Mouse (Mus musculus) hindbrain, embryonic 13.5 days (tissue): ENCODE data around the gene Vmn1r54. TPM values are rescaled to one million over a fixed set of nuclear protein-coding genes. Genes with fewer than 3 reads are reported as not detected.

Experiments
- ATAC-seq: fragments of 200-750 bp; cut with Nextera tagmentation; 2 replicates; pipeline ENCODE4 v1.8.0; 2017; ENCODE audit warnings: moderate TSS enrichment; ENCODE audit not compliant: low FRiP score
- H3K27ac ChIP-seq: fragments of 300-500 bp; sonication (generic); 2 replicates; pipeline ENCODE4 v1.5.1; 2015; ENCODE audit warnings: inconsistent platforms, mild to moderate bottlenecking, moderate library complexity
- H3K27me3 ChIP-seq: fragments of 300-500 bp; sonication (generic); 2 replicates; pipeline ENCODE4 v1.6.1; 2015; ENCODE audit warnings: mild to moderate bottlenecking, inconsistent platforms
- H3K36me3 ChIP-seq: fragments of 300-500 bp; sonication (generic); 2 replicates; pipeline ENCODE4 v1.6.1; 2015; ENCODE audit warnings: mild to moderate bottlenecking, inconsistent platforms
- H3K4me1 ChIP-seq: fragments of 300-500 bp; sonication (generic); replicated peaks from 2 replicates; pipeline ENCODE4 v1.6.1; 2015; ENCODE audit warnings: inconsistent platforms
- H3K4me2 ChIP-seq: fragments of 300-500 bp; sonication (generic); 2 replicates; pipeline ENCODE4 v1.6.1; 2015; ENCODE audit warnings: inconsistent platforms, mild to moderate bottlenecking, moderate library complexity
- H3K4me3 ChIP-seq: fragments of 300-500 bp; sonication (generic); 2 replicates; pipeline ENCODE4 v1.5.1; 2015; ENCODE audit warnings: mild to moderate bottlenecking, inconsistent platforms
- H3K9ac ChIP-seq: fragments of 300-500 bp; sonication (generic); 2 replicates; pipeline ENCODE4 v1.6.1; 2015; ENCODE audit warnings: mild to moderate bottlenecking, inconsistent platforms
- H3K9me3 ChIP-seq: fragments of 300-500 bp; sonication (generic); 2 replicates; pipeline ENCODE4 v1.6.1; 2016; ENCODE audit warnings: inconsistent platforms
- WGBS: fragments of 180-500 bp; shearing (Covaris S2); methylation state at CpG from one replicate; pipeline ENCODE4 v1.1.7; 2015; 5-methylcytosine and 5-hydroxymethylcytosine counted together
- polyA plus RNA-seq: library from polyadenylated mRNA; unstranded; fragments of >200 nt; fragmentation: Nextera tagmentation; extraction: Ambion mirVana; gene quantifications from 2 replicates; pipeline ENCODE4 v1.2.1, GENCODE M21; 2015

Vmn1r54 gene
- polyA plus RNA-seq, 1 experiment from 2014 or later, result not detected

GRCm38 (mm10) chr6:90319019-90319418, 72.9 kb downstream of the Vmn1r54 start:
- Histone ChIP-seq H3K4me1 (no peaks in the 10 kb centered on the region), H3K27ac (no peak overlapping the region), H3K4me3 (no peak overlapping the region), H3K9ac (no peak overlapping the region), H3K27me3 (no peaks in the 10 kb centered on the region), H3K9me3 (no peaks in the 10 kb centered on the region), H3K36me3 (no peaks in the 10 kb centered on the region), H3K4me2 (no peak overlapping the region)
- no peak for ATAC-seq
- 95% methylated on average over 2 of the region's 2 CpGs for WGBS

- H3K4me2 ChIP-seq, result no peak overlapping the region
- 83% methylated on average over 7 of the region's 7 CpGs for WGBS
- H3K9ac ChIP-seq, result no peak overlapping the region
- no peaks in the 10 kb centered on the region for H3K36me3 ChIP-seq
- H3K9me3 ChIP-seq, result no peaks in the 10 kb centered on the region
- no peak for ATAC-seq
- H3K27me3 ChIP-seq, result peaks cover 5% of the 10 kb centered on the region; the same call in 1 of the 2 replicates
- no peak overlapping the region for H3K4me3 ChIP-seq
- no peaks in the 10 kb centered on the region for H3K4me1 ChIP-seq
- no peak overlapping the region for H3K27ac ChIP-seq
Observed at GRCm38 (mm10) chr6:90319475-90320191, 73.5 kb downstream of the Vmn1r54 start.

- peaks cover 13% of the 10 kb centered on the region; the same call in 1 of the 2 replicates for H3K27me3 ChIP-seq
- H3K4me3 ChIP-seq, result no peak overlapping the region
- H3K27ac ChIP-seq, result no peak overlapping the region
- WGBS, result 89% methylated on average over 5 of the region's 5 CpGs
- no peak overlapping the region for H3K4me2 ChIP-seq
- no peaks in the 10 kb centered on the region for H3K9me3 ChIP-seq
- H3K4me1 ChIP-seq, result peaks cover 4% of the 10 kb centered on the region; the same call in 1 of the 2 replicates
- ATAC-seq, result no peak
- H3K36me3 ChIP-seq, result no peaks in the 10 kb centered on the region
- H3K9ac ChIP-seq, result no peak overlapping the region
Observed at GRCm38 (mm10) chr6:90320429-90320828, 74.3 kb downstream of the Vmn1r54 start.

Other genes starting within 250 kb of the Vmn1r54 start
- not detected in 2 replicates for gene Vmn1r47, start 230.2 kb upstream of the Vmn1r54 start, polyA plus RNA-seq
- gene Vmn1r48, start 209.5 kb upstream of the Vmn1r54 start, polyA plus RNA-seq, result not detected in 2 replicates
- not detected in 2 replicates for gene Vmn1r49, start 167.8 kb upstream of the Vmn1r54 start, polyA plus RNA-seq
- gene Vmn1r50, start 144.9 kb upstream of the Vmn1r54 start, polyA plus RNA-seq, result not detected in 2 replicates
- not detected in 2 replicates for gene Vmn1r51, start 123.7 kb upstream of the Vmn1r54 start, polyA plus RNA-seq
- gene Vmn1r52, start 71.5 kb upstream of the Vmn1r54 start, polyA plus RNA-seq, result not detected in 2 replicates
- gene V1ra8, start 43.5 kb upstream of the Vmn1r54 start, polyA plus RNA-seq, result not detected in 2 replicates
- not detected in 2 replicates for gene Vmn1r53, start 21.9 kb upstream of the Vmn1r54 start, polyA plus RNA-seq
- gene BC048671, start 54.9 kb downstream of the Vmn1r54 start, polyA plus RNA-seq, result not detected in 2 replicates
- 0.12 and 0.17 TPM in 2 replicates for gene Chst13, start 78.9 kb downstream of the Vmn1r54 start, polyA plus RNA-seq
- gene Uroc1, start 87.0 kb downstream of the Vmn1r54 start, polyA plus RNA-seq, result not detected in 2 replicates
- gene Zxdc, start 123.2 kb downstream of the Vmn1r54 start, polyA plus RNA-seq, result 10.5 and 11.2 TPM in 2 replicates
- 6.7 and 6.9 TPM in 2 replicates for gene Cfap100, start 182.5 kb downstream of the Vmn1r54 start, polyA plus RNA-seq
- 10.2 and 10.5 TPM in 2 replicates for gene Klf15, start 216.3 kb downstream of the Vmn1r54 start, polyA plus RNA-seq
- gene Aldh1l1, start 240.1 kb downstream of the Vmn1r54 start, polyA plus RNA-seq, result 44.8 and 45.3 TPM in 2 replicates